Mouse (Mus musculus): ENCODE data around the gene Gpd1. TPM values are rescaled to one million over a fixed set of nuclear protein-coding genes. Genes with fewer than 3 reads are reported as not detected.

Gene Gpd1
- polyA plus RNA-seq, 1 experiment: 6.9 TPM

- Histone ChIP-seq H3K4me3 (peak within 1 kb of the TSS; percentile 53), H3K4me2 (ENCODE audit: low read depth) (peak within 1 kb of the TSS; percentile 100), H3ac (ENCODE audit: control insufficient read depth, insufficient read length) (peak within 1 kb of the TSS; percentile 30), H3K27me3 (ENCODE audit: control insufficient read depth, insufficient read depth, insufficient read length) (peaks cover 2% of the 10 kb centered on the region), H3K36me3 (ENCODE audit: control insufficient read depth, insufficient read depth) (peaks cover 12% of the 10 kb centered on the region), H3K79me2 (ENCODE audit: control insufficient read depth, insufficient read depth) (peaks cover 22% of the 10 kb centered on the region)
- TF ChIP-seq POLR2AphosphoS2 (IDR thresholded peaks at IDR 0.05; ENCODE audit: insufficient read length, low read depth) (peak; percentile 35), POLR2A (IDR thresholded peaks at IDR 0.05; ENCODE audit: insufficient read length, low read depth) (peak; percentile 58), SRF (IDR thresholded peaks at IDR 0.05; ENCODE audit: control insufficient read depth, insufficient read length, low read depth) (peak; percentile 74), CEBPB (IDR thresholded peaks at IDR 0.05; ENCODE audit: insufficient read depth, poor library complexity, severe bottlenecking) (no peak), MYOG (IDR thresholded peaks at IDR 0.05; ENCODE audit: control insufficient read depth in 1 of 3, insufficient read depth in 1 of 3, insufficient read length in 2 of 3, low read depth in 2 of 3) (peak in 2 of 3 experiments; percentile 28 to 49), MYOD1 (IDR thresholded peaks at IDR 0.05; ENCODE audit: control insufficient read depth in 1 of 3, insufficient read length in 2 of 3, low read depth in 2 of 3) (peak in 1 of 3 experiments; percentile 1), E2F4 (IDR thresholded peaks at IDR 0.05; ENCODE audit: insufficient read depth) (no peak), TCF3 (IDR thresholded peaks at IDR 0.05; ENCODE audit: insufficient read length, low read depth) (no peak), MAX (IDR thresholded peaks at IDR 0.05; ENCODE audit: low read depth) (no peak), USF1 (IDR thresholded peaks at IDR 0.05; ENCODE audit: low read depth) (no peak), REST (IDR thresholded peaks at IDR 0.05; ENCODE audit: insufficient read depth, insufficient read length) (no peak), TCF12 (IDR thresholded peaks at IDR 0.05; ENCODE audit: insufficient read depth, poor library complexity, severe bottlenecking) (no peak)
Measured at GRCm38 (mm10) chr15:99701999-99702900, 15.1 kb upstream of the Gpd1 start, which contains the start of gene Smarcd1. Gene Smarcd1 (plus strand): TSS chr15:99702129.

DNA sequence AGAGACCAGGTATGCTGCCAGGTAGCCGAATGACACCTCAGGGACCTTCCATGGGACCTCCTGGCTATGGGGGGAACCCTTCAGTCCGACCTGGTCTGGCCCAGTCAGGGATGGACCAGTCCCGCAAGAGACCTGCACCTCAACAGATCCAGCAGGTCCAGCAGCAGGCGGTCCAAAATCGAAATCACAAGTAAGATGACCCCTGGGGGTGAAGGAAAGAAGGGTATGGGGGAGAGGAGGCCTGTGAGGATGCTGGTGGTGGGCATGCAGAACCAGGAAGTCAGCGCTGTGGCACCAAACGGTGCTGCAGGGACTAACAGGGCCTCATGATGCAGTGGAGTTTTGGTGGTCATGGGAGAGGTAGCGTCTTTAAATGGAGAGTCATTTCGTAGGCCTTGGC lies 14.2 kb upstream of the Gpd1 start:
- H3ac ChIP-seq (ENCODE audit: control insufficient read depth, insufficient read length): no peak overlapping the region

GRCm38 (mm10) chr15:99703676-99704040 lies 13.7 kb upstream of the Gpd1 start:
- peak overlapping the region; percentile 53 for H3K4me3 ChIP-seq
- H3K79me2 ChIP-seq (ENCODE audit: control insufficient read depth, insufficient read depth): peaks cover 22% of the 10 kb centered on the region
- no peak overlapping the region for H3ac ChIP-seq (ENCODE audit: control insufficient read depth, insufficient read length)
- H3K4me2 ChIP-seq (ENCODE audit: low read depth): peak overlapping the region; percentile 100
- no peak for TF ChIP-seq TCF3 (IDR thresholded peaks at IDR 0.05; ENCODE audit: insufficient read length, low read depth)
- no peak for TF ChIP-seq REST (IDR thresholded peaks at IDR 0.05; ENCODE audit: insufficient read depth, insufficient read length)
- no peak for TF ChIP-seq SRF (IDR thresholded peaks at IDR 0.05; ENCODE audit: control insufficient read depth, insufficient read length, low read depth)
- TF ChIP-seq POLR2AphosphoS2 (IDR thresholded peaks at IDR 0.05; ENCODE audit: insufficient read length, low read depth): no peak
- TF ChIP-seq TCF12 (IDR thresholded peaks at IDR 0.05; ENCODE audit: insufficient read depth, poor library complexity, severe bottlenecking): no peak
- no peak for TF ChIP-seq MYOD1 (IDR thresholded peaks at IDR 0.05; ENCODE audit: control insufficient read depth in 1 of 3, insufficient read length in 2 of 3, low read depth in 2 of 3)
- no peak for TF ChIP-seq CEBPB (IDR thresholded peaks at IDR 0.05; ENCODE audit: insufficient read depth, poor library complexity, severe bottlenecking)
- TF ChIP-seq E2F4 (IDR thresholded peaks at IDR 0.05; ENCODE audit: insufficient read depth): no peak
- TF ChIP-seq MAX (IDR thresholded peaks at IDR 0.05; ENCODE audit: low read depth): no peak
- no peak for TF ChIP-seq USF1 (IDR thresholded peaks at IDR 0.05; ENCODE audit: low read depth)
- no peak for TF ChIP-seq MYOG (IDR thresholded peaks at IDR 0.05; ENCODE audit: control insufficient read depth in 1 of 3, insufficient read depth in 1 of 3, insufficient read length in 2 of 3, low read depth in 2 of 3)
- TF ChIP-seq POLR2A (IDR thresholded peaks at IDR 0.05; ENCODE audit: insufficient read length, low read depth): no peak
- H3K27me3 ChIP-seq (ENCODE audit: control insufficient read depth, insufficient read depth, insufficient read length): no peaks in the 10 kb centered on the region
- peaks cover 15% of the 10 kb centered on the region for H3K36me3 ChIP-seq (ENCODE audit: control insufficient read depth, insufficient read depth)

More for the DNA sequence above, 14.2 kb upstream of the Gpd1 start:
- peak overlapping the region; percentile 100 for H3K4me2 ChIP-seq (ENCODE audit: low read depth)
- H3K79me2 ChIP-seq (ENCODE audit: control insufficient read depth, insufficient read depth): peaks cover 22% of the 10 kb centered on the region
- H3K36me3 ChIP-seq (ENCODE audit: control insufficient read depth, insufficient read depth): peaks cover 13% of the 10 kb centered on the region
- H3K27me3 ChIP-seq (ENCODE audit: control insufficient read depth, insufficient read depth, insufficient read length): no peaks in the 10 kb centered on the region
- TF ChIP-seq MAX (IDR thresholded peaks at IDR 0.05; ENCODE audit: low read depth) (no peak), POLR2A (IDR thresholded peaks at IDR 0.05; ENCODE audit: insufficient read length, low read depth) (peak; percentile 17)
- H3K4me3 ChIP-seq: peak overlapping the region; percentile 53

- peaks cover 22% of the 10 kb centered on the region for H3K79me2 ChIP-seq (ENCODE audit: control insufficient read depth, insufficient read depth)
Measured at GRCm38 (mm10) chr15:99704041-99704681, 13.2 kb upstream of the Gpd1 start.

More at GRCm38 (mm10) chr15:99704041-99704681, 13.2 kb upstream of the Gpd1 start:
- Histone ChIP-seq H3K36me3 (ENCODE audit: control insufficient read depth, insufficient read depth) (peaks cover 21% of the 10 kb centered on the region), H3K4me3 (no peak overlapping the region), H3K27me3 (ENCODE audit: control insufficient read depth, insufficient read depth, insufficient read length) (no peaks in the 10 kb centered on the region), H3ac (ENCODE audit: control insufficient read depth, insufficient read length) (no peak overlapping the region), H3K4me2 (ENCODE audit: low read depth) (peak overlapping the region; percentile 39)
- TF ChIP-seq TCF3 (IDR thresholded peaks at IDR 0.05; ENCODE audit: insufficient read length, low read depth) (no peak), POLR2AphosphoS2 (IDR thresholded peaks at IDR 0.05; ENCODE audit: insufficient read length, low read depth) (no peak), REST (IDR thresholded peaks at IDR 0.05; ENCODE audit: insufficient read depth, insufficient read length) (no peak), MYOD1 (IDR thresholded peaks at IDR 0.05; ENCODE audit: control insufficient read depth in 1 of 3, insufficient read length in 2 of 3, low read depth in 2 of 3) (no peak)

Data from myocyte (in vitro differentiated cells).